In the genomic region with DNA sequence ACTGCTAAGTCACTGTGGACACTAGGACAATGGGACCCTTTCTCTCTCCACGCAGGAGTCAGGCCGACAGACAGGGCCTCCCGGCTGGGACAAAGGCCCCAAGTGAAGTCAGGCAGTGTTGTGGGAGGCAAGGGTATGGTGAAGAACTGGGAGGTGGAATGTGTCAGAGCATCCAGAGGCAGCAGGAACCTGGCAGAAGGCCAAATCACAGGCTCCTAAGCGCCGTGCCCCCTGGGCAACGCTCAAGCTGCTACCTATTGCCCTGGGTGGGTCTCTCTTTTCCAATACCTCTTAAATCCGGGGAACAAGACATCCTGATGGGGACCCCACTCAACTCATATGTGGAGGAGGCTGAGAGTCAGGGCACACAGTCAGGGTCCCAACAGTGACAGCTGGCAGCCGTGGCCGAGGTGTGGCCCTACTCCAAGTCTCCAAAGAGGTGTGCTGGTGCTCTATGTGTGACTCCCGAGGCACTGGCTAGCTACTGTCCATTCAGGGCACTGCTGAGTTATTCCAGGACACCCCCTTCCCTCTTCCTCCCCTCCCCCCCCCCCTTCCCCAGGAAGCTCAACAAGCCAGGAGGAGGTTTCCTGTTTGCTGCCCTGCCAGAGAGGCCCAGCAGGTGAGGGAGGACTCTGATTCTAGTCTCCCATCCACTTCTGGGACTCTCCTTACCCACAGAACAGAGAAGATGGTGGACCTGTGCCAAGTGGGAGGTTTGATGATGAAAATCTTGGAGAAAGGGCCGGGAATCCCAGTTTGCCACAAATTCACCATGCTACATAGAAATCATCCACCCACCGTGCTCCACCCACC, we compare ENCODE assay signal across 10 mouse cellular contexts. TPM values are rescaled to one million over a fixed set of nuclear protein-coding genes. Genes with fewer than 3 reads are reported as not detected.
DNase-seq lines count a peak whose midpoint lies in the region; ATAC-seq and TF ChIP-seq lines count a peak whose summit lies in the region.
"Had no signal": no experiment of that assay in that cellular context is flagged by ENCODE, and none has a peak within 500 bp of the region (broad histone marks: within the 10 kb centered on the region; RNA-seq: fewer than 3 reads in every experiment).

No protein-coding gene starts in this region.

- H3K27ac ChIP-seq in cerebellum, adult 2 months (ENCODE audit: insufficient read depth, low read length): no peak overlapping the region
- peak overlapping the region; percentile 40 for H3K27ac ChIP-seq in neural tube, embryonic 11.5 days (ENCODE audit: low read depth, low read length)
- H3K27ac ChIP-seq in kidney, embryonic 16.5 days (ENCODE audit: low read length): peak overlapping the region; percentile 77
- peak overlapping the region; percentile 57 for H3K27ac ChIP-seq in stomach, embryonic 15.5 days

- 0 out of 2 replicates have a peak overlapping the region, but pooled peaks have one; percentile 5 for H3K9ac ChIP-seq in neural tube, embryonic 11.5 days (ENCODE audit: low read length)
- H3K9ac ChIP-seq in kidney, embryonic 16.5 days (replicated peaks; ENCODE audit: low read length): peak overlapping the region; percentile 22
- H3K9ac ChIP-seq in stomach, embryonic 15.5 days: no peak overlapping the region

- H3K9me3 ChIP-seq in neural tube, embryonic 11.5 days (ENCODE audit: control insufficient read depth, low read length): no peaks in the 10 kb centered on the region
- no peaks in the 10 kb centered on the region for H3K9me3 ChIP-seq in kidney, embryonic 16.5 days (ENCODE audit: low read length)
- no peaks in the 10 kb centered on the region for H3K9me3 ChIP-seq in stomach, embryonic 15.5 days

- no peak for TF ChIP-seq POLR2A in cerebellum, adult 2 months (IDR thresholded peaks at IDR 0.05; ENCODE audit: borderline replicate concordance, insufficient read depth, low read length)

- DNase-seq in cerebellum, postnatal 10 days: peak; percentile 70 to 73
- DNase-seq in cerebellum, adult 2 months: no peak
- peak; percentile 69 for DNase-seq in neural tube, embryonic 11.5 days (ENCODE audit: low spot score)
- no peak for DNase-seq in neural tube, embryonic 10.5 days (ENCODE audit: extremely low spot score, low spot score)
- DNase-seq in gastrocnemius, postnatal 14 days: no peak
- no peak for DNase-seq in frontal cortex, postnatal 25 days (ENCODE audit: low spot score in 2 of 2)
- DNase-seq: right cerebral cortex, postnatal 25 days had no signal

- H3K4me3 ChIP-seq in cerebellum, adult 2 months (replicated peaks; ENCODE audit: insufficient read depth, low read depth, low read length): no peak overlapping the region
- H3K4me3 ChIP-seq in neural tube, embryonic 11.5 days (ENCODE audit: low read depth, low read length): no peak overlapping the region
- H3K4me3 ChIP-seq in kidney, embryonic 16.5 days (ENCODE audit: low read length): no peak overlapping the region
- H3K4me3 ChIP-seq in stomach, embryonic 15.5 days (replicated peaks): no peak overlapping the region

- no peaks in the 10 kb centered on the region for H3K27me3 ChIP-seq in cerebellum, adult 2 months (ENCODE audit: control insufficient read depth, insufficient read depth, low read length)
- 0 out of 2 replicates have a peak, but pooled peaks cover 6% of the 10 kb centered on the region for H3K27me3 ChIP-seq in neural tube, embryonic 11.5 days (ENCODE audit: control insufficient read depth, insufficient read depth, low read length)
- H3K27me3 ChIP-seq in kidney, embryonic 16.5 days (ENCODE audit: insufficient read depth, low read length): peaks cover 8% of the 10 kb centered on the region
- H3K27me3 ChIP-seq in stomach, embryonic 15.5 days (replicated peaks): peaks cover 26% of the 10 kb centered on the region

- 0 out of 2 replicates have a peak overlapping the region, but pooled peaks have one; percentile 2 for H3K4me2 ChIP-seq in neural tube, embryonic 11.5 days (ENCODE audit: low read depth)
- H3K4me2 ChIP-seq in kidney, embryonic 16.5 days (replicated peaks; ENCODE audit: low read depth, low read length): peak overlapping the region; percentile 79; the same call in 1 of the 2 replicates
- H3K4me2 ChIP-seq in stomach, embryonic 15.5 days: no peak overlapping the region

- 16% methylated on average over 12 of the region's 12 CpGs for WGBS in cerebellum, adult 2 months
- 50% methylated on average over 12 of the region's 12 CpGs for WGBS in neural tube, embryonic 11.5 days
- 36% methylated on average over 12 of the region's 12 CpGs for WGBS in kidney, embryonic 16.5 days
- whole genome bisulfite sequencing in stomach, embryonic 15.5 days: 33% methylated on average over 12 of the region's 12 CpGs

- ATAC-seq in neural tube, embryonic 11.5 days (ENCODE audit: insufficient read depth, low FRiP score, low TSS enrichment): 0 out of 2 replicates have a peak, but pooled peaks have one; percentile 5
- ATAC-seq in kidney, embryonic 16.5 days (ENCODE audit: low FRiP score, low TSS enrichment): no peak
- no peak for ATAC-seq in stomach, embryonic 15.5 days (ENCODE audit: insufficient read depth, low FRiP score, low read depth)

- TF ChIP-seq CTCF in cerebellum, adult 2 months (IDR thresholded peaks at IDR 0.05; ENCODE audit: borderline replicate concordance, insufficient read depth, low read depth, low read length): no peak

- intact Hi-C loops in gastrocnemius, postnatal 14 days (cut with DNase I; ENCODE audit: low total_unique reads): loop anchor here (2.0 to 10.0 kb wide), 2 partner anchors 15 to 51 kb away; partner anchors contain the start of genes Isg20l2, Nes and Rrnad1

- no peaks in the 10 kb centered on the region for H3K36me3 ChIP-seq in neural tube, embryonic 11.5 days (ENCODE audit: control insufficient read depth, insufficient read depth, low read length)
- no peaks in the 10 kb centered on the region for H3K36me3 ChIP-seq in kidney, embryonic 16.5 days (ENCODE audit: insufficient read depth, low read length)
- no peaks in the 10 kb centered on the region for H3K36me3 ChIP-seq in stomach, embryonic 15.5 days

- peaks cover 11% of the 10 kb centered on the region for H3K4me1 ChIP-seq in cerebellum, adult 2 months (ENCODE audit: control insufficient read depth, insufficient read depth, low read length)
- H3K4me1 ChIP-seq in neural tube, embryonic 11.5 days (ENCODE audit: control insufficient read depth, insufficient read depth, low read length): peaks cover 57% of the 10 kb centered on the region
- H3K4me1 ChIP-seq in kidney, embryonic 16.5 days (ENCODE audit: insufficient read depth, low read length): peaks cover 64% of the 10 kb centered on the region
- H3K4me1 ChIP-seq in stomach, embryonic 15.5 days: peaks cover 64% of the 10 kb centered on the region

RNA-seq across cellular contexts. Expression of gene Bcan, which starts 14.3 kb away (rescaled TPM):
- 357 and 400 TPM in 2 replicates for polyA plus RNA-seq in cerebellum, adult 2 months (2012; rRNA removed)
- polyA plus RNA-seq in neural tube, embryonic 11.5 days (2014; fragmentation: Nextera tagmentation; extraction: Ambion mirVana): 0.31 and 0.72 TPM in 2 replicates
- 0.10 TPM in 1 of 2 replicates, not detected in the other for polyA plus RNA-seq in kidney, embryonic 16.5 days (2015; fragmentation: Nextera tagmentation; extraction: Ambion mirVana)
- polyA plus RNA-seq in stomach, embryonic 15.5 days (2015; fragmentation: Nextera tagmentation; extraction: Ambion mirVana): 0.17 and 0.23 TPM in 2 replicates
- under 1 TPM; 0.08 to 0.16 TPM for total RNA-seq in gastrocnemius, postnatal 14 days (2021)

RNA-seq across cellular contexts. Expression of gene Nes, which starts 14.8 kb away (rescaled TPM):
- polyA plus RNA-seq in cerebellum, adult 2 months (2012; rRNA removed): 2.7 and 3.4 TPM in 2 replicates
- polyA plus RNA-seq in neural tube, embryonic 11.5 days (2014; fragmentation: Nextera tagmentation; extraction: Ambion mirVana): 59.5 and 60.2 TPM in 2 replicates
- 25.7 and 26.6 TPM in 2 replicates for polyA plus RNA-seq in kidney, embryonic 16.5 days (2015; fragmentation: Nextera tagmentation; extraction: Ambion mirVana)
- polyA plus RNA-seq in stomach, embryonic 15.5 days (2015; fragmentation: Nextera tagmentation; extraction: Ambion mirVana): 18.6 and 19.1 TPM in 2 replicates
- 10 to 100 TPM; 37.2 to 51.2 TPM for total RNA-seq in gastrocnemius, postnatal 14 days (2021)

RNA-seq across cellular contexts. Expression of gene Crabp2, which starts 37.2 kb away (rescaled TPM):
- polyA plus RNA-seq in cerebellum, adult 2 months (2012; rRNA removed): 3.5 and 5.0 TPM in 2 replicates
- 565 and 607 TPM in 2 replicates for polyA plus RNA-seq in neural tube, embryonic 11.5 days (2014; fragmentation: Nextera tagmentation; extraction: Ambion mirVana)
- 62.0 and 67.8 TPM in 2 replicates for polyA plus RNA-seq in kidney, embryonic 16.5 days (2015; fragmentation: Nextera tagmentation; extraction: Ambion mirVana)
- 17.2 and 20.0 TPM in 2 replicates for polyA plus RNA-seq in stomach, embryonic 15.5 days (2015; fragmentation: Nextera tagmentation; extraction: Ambion mirVana)
- under 1 TPM; 0.31 to 0.33 TPM for total RNA-seq in gastrocnemius, postnatal 14 days (2021)

RNA-seq across cellular contexts. Expression of gene Hapln2, which starts 41.7 kb away (rescaled TPM):
- 103 and 112 TPM in 2 replicates for polyA plus RNA-seq in cerebellum, adult 2 months (2012; rRNA removed)
- polyA plus RNA-seq in neural tube, embryonic 11.5 days (2014; fragmentation: Nextera tagmentation; extraction: Ambion mirVana): 0.14 TPM in 1 of 2 replicates, not detected in the other
- polyA plus RNA-seq in kidney, embryonic 16.5 days (2015; fragmentation: Nextera tagmentation; extraction: Ambion mirVana): 0.13 and 0.16 TPM in 2 replicates
- 0.18 TPM in 1 of 2 replicates, not detected in the other for polyA plus RNA-seq in stomach, embryonic 15.5 days (2015; fragmentation: Nextera tagmentation; extraction: Ambion mirVana)
- under 1 TPM in 1 of 2 experiments, not detected in 1; 0.13 TPM for total RNA-seq in gastrocnemius, postnatal 14 days (2021)
- polyA plus RNA-seq: C2C12 had no signal

RNA-seq across cellular contexts. Expression of gene Rrnad1, which starts 55.2 kb away (rescaled TPM):
- polyA plus RNA-seq in cerebellum, adult 2 months (2012; rRNA removed): 46.8 and 49.5 TPM in 2 replicates
- polyA plus RNA-seq in neural tube, embryonic 11.5 days (2014; fragmentation: Nextera tagmentation; extraction: Ambion mirVana): 14.5 and 16.9 TPM in 2 replicates
- 19.9 and 22.7 TPM in 2 replicates for polyA plus RNA-seq in kidney, embryonic 16.5 days (2015; fragmentation: Nextera tagmentation; extraction: Ambion mirVana)
- polyA plus RNA-seq in stomach, embryonic 15.5 days (2015; fragmentation: Nextera tagmentation; extraction: Ambion mirVana): 16.2 and 17.6 TPM in 2 replicates
- 1 to 10 TPM; 3.6 to 3.9 TPM for total RNA-seq in gastrocnemius, postnatal 14 days (2021)

Comparison
In these comparisons a context has a peak if more than half of its experiments do, and no peak if none do; other contexts are left out.
1. DNase-seq: peak in cerebellum, postnatal 10 days (2 of 2) and neural tube, embryonic 11.5 days (single experiment); none in cerebellum, adult 2 months (0 of 2), neural tube, embryonic 10.5 days (single experiment), gastrocnemius, postnatal 14 days (single experiment) and frontal cortex, postnatal 25 days (0 of 2).
2. RNA of gene Bcan, which starts 14.3 kb away (polyA plus RNA-seq): 357 to 400 TPM in cerebellum, adult 2 months; 0.31 to 0.72 TPM in neural tube, embryonic 11.5 days, 0.17 to 0.23 TPM in stomach, embryonic 15.5 days and 0.10 TPM in kidney, embryonic 16.5 days; every median in the first group is over 100 times any median in the second.